Mouse (Mus musculus) brain, adult 2 months (tissue): Measurements from ENCODE around the gene Mtf1.

Source experiments
- DNase-seq: peaks from one replicate; pipeline ENCODE4 v3.0.0; 2011; ENCODE audit warnings: low read depth, low spot score

Mtf1 gene

GRCm38 (mm10) chr4:124801552-124802308 is at the start of gene Mtf1:
Mtf1 (plus strand) TSS chr4:124802104.
- DNase-seq: peak; percentile 97

GRCm38 (mm10) chr4:124752281-124753199 is 49.4 kb upstream of the Mtf1 start:
- DNase-seq: peak; percentile 22

DNA sequence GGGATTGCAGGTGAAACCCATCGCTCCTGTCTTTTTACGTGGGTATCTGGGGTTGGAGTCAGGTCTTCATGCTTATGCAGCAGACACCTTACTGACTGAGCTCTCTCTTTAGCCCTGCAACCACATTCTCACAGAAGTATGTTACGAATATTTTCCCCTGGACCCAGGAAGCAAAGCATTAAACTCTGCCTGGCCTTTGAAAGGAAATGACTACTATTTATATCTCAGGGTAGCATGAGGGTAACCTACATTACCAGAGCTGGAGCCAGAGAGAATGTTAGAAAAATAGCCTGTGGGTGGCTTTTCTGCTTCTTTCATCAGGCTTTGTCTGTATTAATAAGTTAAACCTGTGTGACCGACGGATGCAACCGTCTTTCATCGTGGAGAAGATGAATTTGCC is 46.4 kb upstream of the Mtf1 start:
- DNase-seq: peak; percentile 22

DNA sequence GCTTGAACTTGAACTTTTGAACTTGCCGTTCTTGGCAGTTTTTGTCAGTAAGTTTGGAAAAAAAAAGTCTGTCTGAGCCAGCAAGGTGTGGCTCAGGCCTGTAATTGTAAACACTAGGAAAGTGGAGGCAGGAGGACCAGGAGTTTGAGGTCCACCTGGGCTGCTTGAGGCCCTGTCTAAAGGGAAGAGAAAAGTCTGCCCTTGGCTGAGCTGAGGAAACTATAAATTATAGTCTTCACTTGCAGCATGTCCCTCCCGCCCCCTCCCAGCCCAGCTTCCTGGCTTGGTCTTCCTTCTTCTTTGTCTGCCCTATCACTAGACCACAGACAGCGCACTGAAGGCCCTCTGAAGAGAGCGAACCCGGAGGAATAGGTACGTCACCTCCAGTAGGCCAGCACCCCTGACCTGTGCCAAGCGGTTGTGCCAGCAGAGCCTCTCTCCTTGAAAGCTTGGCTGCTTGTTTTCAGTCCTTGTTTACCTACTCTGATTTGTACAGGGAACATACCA is 42.5 kb upstream of the Mtf1 start:
- DNase-seq: no peak

DNA sequence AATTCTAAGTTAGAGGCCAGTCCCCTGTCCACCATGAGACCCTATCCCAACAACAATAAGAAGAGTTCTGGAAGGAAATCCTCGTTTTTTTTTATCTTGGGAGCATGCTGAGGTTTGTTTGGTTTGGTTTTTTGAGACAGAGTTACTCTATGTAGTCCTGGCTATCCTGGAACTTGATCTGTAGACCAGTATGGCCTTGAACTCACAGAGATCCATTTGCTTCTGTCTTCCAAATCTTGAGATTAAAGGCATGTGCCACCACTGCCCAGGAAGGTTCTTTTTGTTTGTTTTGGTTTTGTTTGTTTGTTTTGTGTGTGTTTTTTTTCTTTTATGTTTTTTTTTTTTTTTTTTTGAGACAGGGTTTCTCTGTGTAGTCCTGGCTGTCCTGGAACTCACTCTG is 40.7 kb upstream of the Mtf1 start:
- no peak for DNase-seq

- peak; percentile 45 for DNase-seq
Measured at GRCm38 (mm10) chr4:124762858-124763452, 38.9 kb upstream of the Mtf1 start.

- DNase-seq: peak; percentile 75
Measured at GRCm38 (mm10) chr4:124765802-124766565, 35.9 kb upstream of the Mtf1 start.

- no peak for DNase-seq
Measured at GRCm38 (mm10) chr4:124766566-124766940, 35.4 kb upstream of the Mtf1 start.

DNA sequence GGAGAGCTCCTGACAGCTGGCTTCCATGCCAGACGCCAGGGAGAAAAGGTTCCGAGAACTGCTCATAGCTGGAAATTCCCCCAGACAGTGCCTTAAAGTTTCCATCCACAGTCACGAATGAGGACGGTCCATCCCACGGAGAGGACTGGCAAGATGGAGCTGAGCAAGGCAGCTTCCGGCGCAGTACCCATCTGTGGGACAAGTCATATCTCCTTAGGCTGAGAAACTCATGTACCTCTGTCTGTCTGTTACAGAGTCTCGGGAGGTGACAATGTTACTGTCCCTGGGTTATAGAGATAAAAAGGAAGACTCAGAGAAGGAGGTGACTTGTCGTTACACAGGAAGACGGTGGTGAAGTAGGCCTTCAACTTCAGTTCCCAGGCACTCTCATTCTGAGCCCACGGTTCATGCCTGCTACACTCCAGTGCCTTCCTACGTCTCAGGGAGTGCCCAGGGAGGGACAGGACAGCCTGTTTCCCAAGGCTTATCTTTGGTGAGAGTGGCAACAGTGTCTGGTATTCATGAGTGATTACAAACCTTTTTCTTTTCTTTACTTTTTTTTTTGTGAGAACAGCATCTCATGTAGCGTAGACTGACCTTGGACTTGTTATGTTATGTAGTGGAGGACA is 32.8 kb upstream of the Mtf1 start:
- peak; percentile 63 for DNase-seq

- DNase-seq: peak; percentile 95
Measured at GRCm38 (mm10) chr4:124770624-124771023, 31.3 kb upstream of the Mtf1 start.

- no peak for DNase-seq
Measured at GRCm38 (mm10) chr4:124772125-124772524, 29.8 kb upstream of the Mtf1 start.

DNA sequence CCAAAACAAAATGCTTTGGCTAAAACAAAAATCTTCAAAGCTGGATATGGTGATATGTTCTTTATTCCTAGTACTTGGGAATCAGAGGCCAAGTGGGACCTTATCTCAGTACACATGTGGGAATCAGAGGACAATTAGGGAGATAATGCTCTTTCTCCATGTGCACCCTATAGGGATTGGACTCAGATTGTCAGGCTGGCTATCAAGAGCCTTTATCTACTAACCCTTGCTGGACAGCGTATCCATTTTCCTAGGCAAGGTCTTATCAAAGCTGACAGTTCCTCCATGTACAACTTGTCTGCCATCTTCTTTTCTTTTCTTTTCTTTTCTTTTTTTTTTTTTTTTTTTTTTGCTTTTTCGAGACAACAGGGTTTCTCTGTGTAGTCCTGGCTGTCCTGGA is 28.5 kb upstream of the Mtf1 start:
- no peak for DNase-seq

DNA sequence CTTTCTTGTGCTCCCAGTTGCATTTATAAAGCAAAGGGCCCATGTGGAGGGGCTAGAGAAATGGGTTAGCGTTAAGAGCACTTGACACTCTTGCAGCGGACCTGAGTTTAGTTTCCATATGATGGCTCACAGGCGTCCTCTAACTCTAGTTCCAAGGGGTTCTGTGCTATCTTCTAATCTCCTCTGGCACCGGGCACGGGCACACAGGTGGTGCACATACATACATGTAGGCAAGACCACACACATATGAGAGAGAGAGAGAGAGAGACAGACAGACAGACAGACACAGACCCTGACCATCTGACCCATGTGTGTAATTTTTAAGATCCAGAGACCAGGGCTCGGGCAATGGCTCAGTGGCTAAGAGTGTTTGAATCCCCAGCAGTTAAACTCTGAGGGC is 27.9 kb upstream of the Mtf1 start:
- no peak for DNase-seq

DNA sequence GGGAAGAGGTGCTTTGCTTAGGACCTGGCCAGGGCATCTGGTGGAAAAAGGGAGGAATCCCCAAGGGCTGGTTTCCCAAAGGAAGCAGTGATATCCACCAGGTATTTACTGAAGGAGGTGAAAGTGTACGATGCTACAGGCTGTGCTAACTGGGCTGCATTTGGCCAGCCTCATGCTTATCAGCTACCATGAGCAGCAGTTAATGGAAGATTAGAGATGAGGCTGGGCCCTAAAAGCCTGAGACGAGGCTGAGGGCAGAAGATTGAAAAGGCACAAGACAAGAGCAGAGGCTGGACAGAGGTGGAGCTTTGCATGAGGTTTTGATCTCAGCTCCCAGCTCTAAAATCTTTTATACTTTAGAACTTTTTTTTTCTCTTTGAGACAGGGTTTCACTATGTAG is 27.5 kb upstream of the Mtf1 start:
- DNase-seq: no peak

DNA sequence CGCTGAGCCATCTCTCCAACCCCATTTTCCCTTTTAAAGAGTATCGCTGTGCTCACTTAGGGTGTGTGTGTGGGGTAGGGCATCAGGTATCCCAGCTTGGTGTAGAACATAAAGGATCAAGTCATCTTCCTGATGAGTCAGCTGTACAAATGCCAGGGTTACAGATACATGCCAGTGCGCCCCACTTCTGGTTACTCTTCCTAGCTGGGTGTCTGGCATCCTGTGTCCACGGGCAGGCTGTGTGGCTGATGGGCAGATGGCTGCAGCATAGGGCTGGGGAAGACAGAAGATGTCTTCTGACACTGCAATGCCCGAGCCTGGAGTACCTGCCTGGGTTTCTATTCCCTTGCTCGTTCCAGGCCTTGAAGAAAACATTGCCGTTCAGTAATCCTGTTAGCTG is 20.5 kb upstream of the Mtf1 start:
- DNase-seq: peak; percentile 77

- no peak for DNase-seq
Measured at GRCm38 (mm10) chr4:124782395-124782794, 19.5 kb upstream of the Mtf1 start.

GRCm38 (mm10) chr4:124783937-124784336 is 18.0 kb upstream of the Mtf1 start:
- DNase-seq: no peak

DNA sequence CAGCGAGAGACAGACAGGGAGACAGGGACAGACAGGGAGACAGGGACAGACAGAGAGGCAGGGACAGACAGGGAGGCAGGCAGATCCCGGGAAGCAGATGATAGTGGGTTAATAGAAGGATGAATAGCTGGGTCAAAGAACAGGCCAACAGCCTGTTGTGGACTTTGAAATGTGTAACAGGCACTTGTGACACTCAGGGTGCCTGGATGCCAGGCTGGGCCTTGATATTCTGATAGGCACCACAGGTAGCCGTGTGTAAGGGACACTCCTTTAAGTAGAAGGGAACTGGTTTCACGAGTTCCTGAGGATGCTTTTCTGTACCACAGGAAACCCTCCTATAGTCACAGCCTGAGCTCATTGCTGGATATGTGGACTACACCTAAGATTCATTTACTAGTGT is 11.9 kb upstream of the Mtf1 start:
- DNase-seq: no peak

- peak; percentile 76 for DNase-seq
Measured at GRCm38 (mm10) chr4:124792114-124792513, 9.8 kb upstream of the Mtf1 start.

DNA sequence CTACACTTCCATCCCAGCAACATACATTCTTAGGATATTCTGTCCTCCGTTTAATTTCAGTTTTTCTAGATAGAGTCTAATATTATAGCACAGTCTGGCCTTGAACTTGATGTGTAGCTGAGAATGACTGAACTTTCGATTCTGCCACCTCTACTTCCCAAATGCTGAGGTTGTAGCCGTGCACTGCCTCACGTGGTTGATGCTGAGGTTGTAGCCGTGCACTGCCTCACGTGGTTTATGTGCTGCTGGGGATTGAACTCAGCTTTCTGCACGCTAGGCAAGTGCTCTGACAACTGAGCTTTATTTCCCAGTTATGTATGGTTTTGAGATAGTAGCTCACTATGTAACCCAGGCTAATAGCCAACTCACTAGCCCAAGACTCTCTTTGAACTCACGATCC is 5.8 kb upstream of the Mtf1 start:
- DNase-seq: no peak

GRCm38 (mm10) chr4:124796913-124797312 is 5.0 kb upstream of the Mtf1 start:
- DNase-seq: no peak
